Comparison of ENCODE assay signal across 8 mouse cellular contexts in the genomic region with DNA sequence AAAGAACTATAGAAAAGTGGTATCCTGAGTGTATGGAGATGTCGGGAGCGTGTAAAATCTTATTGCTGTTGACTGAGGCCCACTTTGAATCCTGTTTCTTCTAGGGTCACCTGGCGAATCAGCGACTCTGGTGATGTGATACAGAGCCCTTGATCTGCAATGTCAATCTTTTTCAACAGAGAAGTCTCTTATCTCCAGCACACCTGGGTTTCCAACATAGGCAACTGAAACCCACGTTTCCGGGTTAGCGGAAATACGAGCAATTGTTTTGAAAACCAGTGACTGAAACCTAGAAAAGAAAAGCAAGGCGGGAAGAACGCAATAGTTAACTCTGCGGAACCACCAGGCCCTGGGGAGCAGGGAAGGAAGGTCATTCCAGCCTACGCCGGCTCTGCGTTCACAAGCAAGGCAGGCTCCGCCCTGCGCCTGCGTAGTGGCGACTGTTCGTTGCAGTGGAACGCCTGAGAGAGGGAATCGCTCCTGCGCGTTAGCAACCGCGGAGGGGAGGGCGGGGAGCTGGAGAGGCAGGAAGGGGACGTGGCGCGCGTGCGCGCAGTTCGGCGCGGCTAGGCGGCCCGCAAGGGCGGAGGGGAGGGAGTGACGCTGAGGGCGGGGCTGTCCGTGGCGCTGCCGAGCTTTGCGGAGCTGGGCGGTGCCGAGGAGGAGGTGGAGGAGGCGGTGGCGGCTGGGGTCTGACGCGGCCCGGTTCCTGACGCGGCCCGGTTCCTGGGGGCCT. TPM values are rescaled to one million over a fixed set of nuclear protein-coding genes. Genes with fewer than 3 reads are reported as not detected.
DNase-seq lines count a peak whose midpoint lies in the region; ATAC-seq and TF ChIP-seq lines count a peak whose summit lies in the region.

A gene (plus strand): TSS at position 436 of the 736 bp plus-strand sequence.

- H3K27ac ChIP-seq in embryonic facial prominence, embryonic 13.5 days: peak within 1 kb of the TSS; percentile 99
- peak within 1 kb of the TSS; percentile 96 for H3K27ac ChIP-seq in kidney, adult 2 months (ENCODE audit: insufficient read depth, low read depth, low read length)
- peak within 1 kb of the TSS; percentile 100 for H3K27ac ChIP-seq in limb, embryonic 12.5 days
- H3K27ac ChIP-seq in midbrain, embryonic 15.5 days: peak within 1 kb of the TSS; percentile 99
- H3K27ac ChIP-seq in spleen, adult 2 months (ENCODE audit: insufficient read depth, low read length): peak within 1 kb of the TSS; percentile 93

- TF ChIP-seq POLR2A in kidney, adult 2 months (IDR thresholded peaks at IDR 0.05; ENCODE audit: low read depth, low read length): peak; percentile 95
- peak; percentile 86 for TF ChIP-seq POLR2A in spleen, adult 2 months (IDR thresholded peaks at IDR 0.05; ENCODE audit: low read depth, low read length)

- H3K4me2 ChIP-seq in embryonic facial prominence, embryonic 13.5 days: peak within 1 kb of the TSS; percentile 63
- H3K4me2 ChIP-seq in limb, embryonic 12.5 days: peak within 1 kb of the TSS; percentile 59
- peak within 1 kb of the TSS; percentile 82 for H3K4me2 ChIP-seq in midbrain, embryonic 15.5 days

- DNase-seq in 3134 (ENCODE audit: extremely low read depth, insufficient read length, low spot score): peak; percentile 99
- DNase-seq in adrenal gland, postnatal 36 days: peak; percentile 100
- DNase-seq in heart, adult 18-20 months: peak; percentile 96 to 99
- DNase-seq in kidney, adult 2 months: peak; percentile 99
- peak; percentile 98 for DNase-seq in spleen, adult 2 months (ENCODE audit: low read depth in 1 of 2, low spot score in 2 of 2)

- no peaks in the 10 kb centered on the region for H3K27me3 ChIP-seq in embryonic facial prominence, embryonic 13.5 days
- H3K27me3 ChIP-seq in kidney, adult 2 months (replicated peaks; ENCODE audit: control insufficient read depth, insufficient read depth, low read length): no peaks in the 10 kb centered on the region
- no peaks in the 10 kb centered on the region for H3K27me3 ChIP-seq in limb, embryonic 12.5 days
- H3K27me3 ChIP-seq in midbrain, embryonic 15.5 days (replicated peaks): no peaks in the 10 kb centered on the region
- no peaks in the 10 kb centered on the region for H3K27me3 ChIP-seq in spleen, adult 2 months (ENCODE audit: control insufficient read depth, insufficient read depth, low read length)

- peak within 1 kb of the TSS; percentile 99 for H3K9ac ChIP-seq in embryonic facial prominence, embryonic 13.5 days
- peak within 1 kb of the TSS; percentile 99 for H3K9ac ChIP-seq in limb, embryonic 12.5 days (replicated peaks)
- peak within 1 kb of the TSS; percentile 99 for H3K9ac ChIP-seq in midbrain, embryonic 15.5 days

- H3K36me3 ChIP-seq in embryonic facial prominence, embryonic 13.5 days: no peaks in the 10 kb centered on the region
- no peaks in the 10 kb centered on the region for H3K36me3 ChIP-seq in kidney, adult 2 months (ENCODE audit: control insufficient read depth, insufficient read depth, low read length)
- H3K36me3 ChIP-seq in limb, embryonic 12.5 days: no peaks in the 10 kb centered on the region
- no peaks in the 10 kb centered on the region for H3K36me3 ChIP-seq in midbrain, embryonic 15.5 days (replicated peaks)
- no peaks in the 10 kb centered on the region for H3K36me3 ChIP-seq in spleen, adult 2 months (ENCODE audit: control insufficient read depth, insufficient read depth, low read length)

- no peaks in the 10 kb centered on the region for H3K9me3 ChIP-seq in embryonic facial prominence, embryonic 13.5 days
- H3K9me3 ChIP-seq in limb, embryonic 12.5 days: no peaks in the 10 kb centered on the region
- no peaks in the 10 kb centered on the region for H3K9me3 ChIP-seq in midbrain, embryonic 15.5 days

- ATAC-seq in embryonic facial prominence, embryonic 13.5 days (ENCODE audit: insufficient number of reproducible peaks, insufficient read depth, low FRiP score, low TSS enrichment, low read depth): peak; percentile 99
- ATAC-seq in limb, embryonic 12.5 days (ENCODE audit: insufficient number of reproducible peaks, insufficient read depth, low FRiP score, low TSS enrichment, low read depth): peak; percentile 98
- peak; percentile 99 for ATAC-seq in midbrain, embryonic 15.5 days (replicated peaks)

- H3K4me1 ChIP-seq in embryonic facial prominence, embryonic 13.5 days: peaks cover 9% of the 10 kb centered on the region; the same call in 1 of the 2 replicates
- H3K4me1 ChIP-seq in kidney, adult 2 months (ENCODE audit: control insufficient read depth, insufficient read depth, low read length): peaks cover 13% of the 10 kb centered on the region
- H3K4me1 ChIP-seq in limb, embryonic 12.5 days (replicated peaks): peaks cover 16% of the 10 kb centered on the region
- peaks cover 16% of the 10 kb centered on the region for H3K4me1 ChIP-seq in midbrain, embryonic 15.5 days
- H3K4me1 ChIP-seq in spleen, adult 2 months (ENCODE audit: control insufficient read depth, insufficient read depth, insufficient read length): peaks cover 4% of the 10 kb centered on the region

- TF ChIP-seq CTCF in kidney, adult 2 months (conservative IDR thresholded peaks at IDR 0.05; ENCODE audit: insufficient read depth, insufficient read length, low read depth, low read length): no peak
- no peak for TF ChIP-seq CTCF in spleen, adult 2 months (IDR thresholded peaks at IDR 0.05; ENCODE audit: extremely low read depth, insufficient read depth, insufficient read length, insufficient replicate concordance)

- peak within 1 kb of the TSS; percentile 86 for H3K4me3 ChIP-seq in embryonic facial prominence, embryonic 13.5 days
- H3K4me3 ChIP-seq in kidney, adult 2 months (ENCODE audit: insufficient read depth, low read depth, low read length): peak within 1 kb of the TSS; percentile 96
- peak within 1 kb of the TSS; percentile 93 for H3K4me3 ChIP-seq in limb, embryonic 12.5 days (replicated peaks)
- peak within 1 kb of the TSS; percentile 94 for H3K4me3 ChIP-seq in midbrain, embryonic 15.5 days
- peak within 1 kb of the TSS; percentile 72 for H3K4me3 ChIP-seq in spleen, adult 2 months (ENCODE audit: extremely low read depth, insufficient read depth, insufficient read length)

- under 1% methylated on average over 54 of the region's 54 CpGs for WGBS in embryonic facial prominence, embryonic 13.5 days
- 2% methylated on average over 53 of the region's 54 CpGs for WGBS in kidney, adult 2 months
- whole genome bisulfite sequencing in limb, embryonic 12.5 days: 1% methylated on average over 38 of the region's 54 CpGs
- WGBS in midbrain, embryonic 15.5 days: under 1% methylated on average over 36 of the region's 54 CpGs
- 2% methylated on average over 53 of the region's 54 CpGs for WGBS in spleen, adult 2 months

RNA-seq across cellular contexts. Expression of the gene that starts here (rescaled TPM):
- total RNA-seq in adrenal gland, postnatal 36 days (2021): 100 to 1,000 TPM; 359 to 576 TPM
- polyA plus RNA-seq in embryonic facial prominence, embryonic 13.5 days (2015; fragmentation: Nextera tagmentation; extraction: Ambion mirVana): 199 and 220 TPM in 2 replicates
- 100 to 1,000 TPM; 450 to 464 TPM for total RNA-seq in heart, adult 18-20 months (2021)
- polyA plus RNA-seq in kidney, adult 2 months (2012; rRNA removed): 25.4 and 46.3 TPM in 2 replicates
- polyA plus RNA-seq in limb, embryonic 12.5 days (2016; fragmentation: Nextera tagmentation; extraction: Ambion mirVana): 222 and 236 TPM in 2 replicates
- 195 and 199 TPM in 2 replicates for polyA plus RNA-seq in midbrain, embryonic 15.5 days (2015; fragmentation: Nextera tagmentation; extraction: Ambion mirVana)
- polyA plus RNA-seq in spleen, adult 2 months (2012; rRNA removed): 8.5 and 14.8 TPM in 2 replicates

Comparison
In these comparisons a context has a peak if more than half of its experiments do, and no peak if none do; other contexts are left out.
1. Peak in every context shown above with its lines: DNase-seq, ATAC-seq, H3K4me3 ChIP-seq and H3K27ac ChIP-seq.